Mouse (Mus musculus): ENCODE data around the gene Vps33b. TPM values are rescaled to one million over a fixed set of nuclear protein-coding genes. Genes with fewer than 3 reads are reported as not detected.
A peak's percentile ranks its signal among the peaks of the same experiment; 100 is the strongest.

Gene Vps33b
- polyA plus RNA-seq, 1 experiment from 2014 or later, result 15.4 TPM

GRCm38 (mm10) chr7:80246148-80246721, 23.2 kb upstream of the Vps33b start, which contains the start of gene Ttll13:
Gene Ttll13, plus strand, starts transcription at chr7:80246376.
- Histone ChIP-seq H3K4me2 (peak within 1 kb of the TSS; percentile 65), H3K9me3 (replicated peaks) (no peaks in the 10 kb centered on the region), H3K4me1 (no peaks in the 10 kb centered on the region), H3K4me3 (replicated peaks) (peak within 1 kb of the TSS; percentile 55), H3K27ac (peak within 1 kb of the TSS; percentile 78), H3K9ac (peak within 1 kb of the TSS; percentile 59), H3K36me3 (0 out of 2 replicates have a peak, but pooled peaks cover 4% of the 10 kb centered on the region), H3K27me3 (no peaks in the 10 kb centered on the region)
- under 1% methylated on average over 48 of the region's 48 CpGs for WGBS
- peak; percentile 98 for ATAC-seq (replicated peaks; ENCODE audit: low FRiP score)

GRCm38 (mm10) chr7:80246859-80247258, 22.6 kb upstream of the Vps33b start:
- Histone ChIP-seq H3K9me3 (replicated peaks) (no peaks in the 10 kb centered on the region), H3K9ac (peak overlapping the region; percentile 59; the same call in 1 of the 2 replicates), H3K4me2 (peak overlapping the region; percentile 65), H3K27ac (peak overlapping the region; percentile 78; the same call in 1 of the 2 replicates), H3K36me3 (no peaks in the 10 kb centered on the region), H3K27me3 (no peaks in the 10 kb centered on the region), H3K4me1 (no peaks in the 10 kb centered on the region), H3K4me3 (replicated peaks) (peak overlapping the region; percentile 55)
- 68% methylated on average over 7 of the region's 7 CpGs for WGBS
- ATAC-seq (replicated peaks; ENCODE audit: low FRiP score), result no peak

- 74% methylated on average over 7 of the region's 7 CpGs for WGBS
Observed at GRCm38 (mm10) chr7:80252437-80252836, 17.0 kb upstream of the Vps33b start.

GRCm38 (mm10) chr7:80252886-80253285, 16.6 kb upstream of the Vps33b start:
- Histone ChIP-seq H3K4me1 (no peaks in the 10 kb centered on the region), H3K4me3 (replicated peaks) (no peak overlapping the region)
- 86% methylated on average over 11 of the region's 11 CpGs for WGBS

More at GRCm38 (mm10) chr7:80252437-80252836, 17.0 kb upstream of the Vps33b start:
- Histone ChIP-seq H3K4me1 (no peaks in the 10 kb centered on the region), H3K4me2 (no peak overlapping the region), H3K4me3 (replicated peaks) (no peak overlapping the region), H3K9ac (no peak overlapping the region), H3K27ac (no peak overlapping the region), H3K9me3 (replicated peaks) (no peaks in the 10 kb centered on the region), H3K36me3 (no peaks in the 10 kb centered on the region), H3K27me3 (peaks cover 4% of the 10 kb centered on the region; the same call in 1 of the 2 replicates)
- ATAC-seq (replicated peaks; ENCODE audit: low FRiP score), result no peak

GRCm38 (mm10) chr7:80255981-80256380, 13.5 kb upstream of the Vps33b start:
- Histone ChIP-seq H3K4me2 (no peak overlapping the region), H3K27ac (no peak overlapping the region), H3K36me3 (no peaks in the 10 kb centered on the region), H3K9me3 (replicated peaks) (no peaks in the 10 kb centered on the region), H3K27me3 (peaks cover 16% of the 10 kb centered on the region), H3K4me1 (peaks cover 7% of the 10 kb centered on the region; the same call in 1 of the 2 replicates), H3K4me3 (replicated peaks) (no peak overlapping the region), H3K9ac (no peak overlapping the region)
- 75% methylated on average over 2 of the region's 2 CpGs for WGBS
- ATAC-seq (replicated peaks; ENCODE audit: low FRiP score), result no peak

More at GRCm38 (mm10) chr7:80252886-80253285, 16.6 kb upstream of the Vps33b start:
- Histone ChIP-seq H3K9ac (no peak overlapping the region), H3K27me3 (peaks cover 4% of the 10 kb centered on the region; the same call in 1 of the 2 replicates), H3K36me3 (no peaks in the 10 kb centered on the region), H3K4me2 (no peak overlapping the region), H3K9me3 (replicated peaks) (no peaks in the 10 kb centered on the region), H3K27ac (no peak overlapping the region)
- ATAC-seq (replicated peaks; ENCODE audit: low FRiP score), result no peak

GRCm38 (mm10) chr7:80257706-80258105, 11.7 kb upstream of the Vps33b start:
- H3K4me1 ChIP-seq, result peaks cover 17% of the 10 kb centered on the region
- no peaks in the 10 kb centered on the region for H3K36me3 ChIP-seq
- 73% methylated on average over 2 of the region's 2 CpGs for WGBS
- ATAC-seq (replicated peaks; ENCODE audit: low FRiP score), result no peak
- H3K9me3 ChIP-seq (replicated peaks), result no peaks in the 10 kb centered on the region
- no peak overlapping the region for H3K27ac ChIP-seq
- no peak overlapping the region for H3K9ac ChIP-seq
- no peak overlapping the region for H3K4me3 ChIP-seq (replicated peaks)
- peaks cover 16% of the 10 kb centered on the region for H3K27me3 ChIP-seq
- H3K4me2 ChIP-seq, result no peak overlapping the region

- Histone ChIP-seq H3K9me3 (replicated peaks) (no peaks in the 10 kb centered on the region), H3K4me3 (replicated peaks) (peak within 1 kb of the TSS; percentile 95), H3K27ac (peak within 1 kb of the TSS; percentile 86), H3K9ac (peak within 1 kb of the TSS; percentile 92), H3K27me3 (peaks cover 12% of the 10 kb centered on the region), H3K36me3 (peaks cover 28% of the 10 kb centered on the region), H3K4me2 (peak within 1 kb of the TSS; percentile 70), H3K4me1 (peaks cover 17% of the 10 kb centered on the region)
- 25% methylated on average over 40 of the region's 40 CpGs for WGBS
- ATAC-seq (replicated peaks; ENCODE audit: low FRiP score), result peak; percentile 90
Observed at GRCm38 (mm10) chr7:80260625-80261371, 8.7 kb upstream of the Vps33b start, which contains the start of gene Ngrn. Gene Ngrn, plus strand, starts transcription at chr7:80261215.

GRCm38 (mm10) chr7:80261372-80261990, 8.0 kb upstream of the Vps33b start:
- Histone ChIP-seq H3K9ac (peak overlapping the region; percentile 92), H3K4me1 (peaks cover 17% of the 10 kb centered on the region), H3K36me3 (peaks cover 35% of the 10 kb centered on the region), H3K9me3 (replicated peaks) (no peaks in the 10 kb centered on the region), H3K4me2 (peak overlapping the region; percentile 70), H3K27ac (peak overlapping the region; percentile 86), H3K27me3 (peaks cover 12% of the 10 kb centered on the region), H3K4me3 (replicated peaks) (peak overlapping the region; percentile 95)
- no peak; the same call in 1 of the 2 replicates for ATAC-seq (replicated peaks; ENCODE audit: low FRiP score)
- WGBS, result under 1% methylated on average over 32 of the region's 32 CpGs

- Histone ChIP-seq H3K9ac (no peak overlapping the region), H3K4me1 (peaks cover 26% of the 10 kb centered on the region)
- WGBS, result 91% methylated on average over 12 of the region's 12 CpGs
Observed at GRCm38 (mm10) chr7:80264606-80265005, 4.8 kb upstream of the Vps33b start.

GRCm38 (mm10) chr7:80267764-80268163, 1.7 kb upstream of the Vps33b start:
- H3K4me3 ChIP-seq (replicated peaks), result no peak overlapping the region
- no peak overlapping the region for H3K4me2 ChIP-seq
- WGBS, result 88% methylated on average over 1 of the region's 1 CpGs
- no peaks in the 10 kb centered on the region for H3K9me3 ChIP-seq (replicated peaks)
- H3K27me3 ChIP-seq, result no peaks in the 10 kb centered on the region
- ATAC-seq (replicated peaks; ENCODE audit: low FRiP score), result no peak
- no peak overlapping the region for H3K27ac ChIP-seq
- peaks cover 47% of the 10 kb centered on the region for H3K36me3 ChIP-seq
- H3K9ac ChIP-seq, result no peak overlapping the region
- peaks cover 18% of the 10 kb centered on the region for H3K4me1 ChIP-seq

More at GRCm38 (mm10) chr7:80264606-80265005, 4.8 kb upstream of the Vps33b start:
- Histone ChIP-seq H3K36me3 (peaks cover 44% of the 10 kb centered on the region), H3K27ac (no peak overlapping the region), H3K4me3 (replicated peaks) (no peak overlapping the region), H3K9me3 (replicated peaks) (no peaks in the 10 kb centered on the region), H3K27me3 (peaks cover 5% of the 10 kb centered on the region), H3K4me2 (no peak overlapping the region)
- no peak for ATAC-seq (replicated peaks; ENCODE audit: low FRiP score)

GRCm38 (mm10) chr7:80269751-80270255, 354 bp downstream of the Vps33b start:
- Histone ChIP-seq H3K27ac (peak overlapping the region; percentile 45; the same call in 1 of the 2 replicates), H3K27me3 (no peaks in the 10 kb centered on the region), H3K9ac (peak overlapping the region; percentile 55), H3K4me1 (peaks cover 18% of the 10 kb centered on the region), H3K4me2 (peak overlapping the region; percentile 81), H3K9me3 (replicated peaks) (peaks cover 7% of the 10 kb centered on the region), H3K4me3 (replicated peaks) (peak overlapping the region; percentile 64), H3K36me3 (peaks cover 49% of the 10 kb centered on the region)
- 1% methylated on average over 23 of the region's 23 CpGs for WGBS
- peak; percentile 77 for ATAC-seq (replicated peaks; ENCODE audit: low FRiP score)
